Mouse (Mus musculus) embryonic facial prominence, embryonic 12.5 days (tissue): ENCODE measurements around the gene Adgre5. TPM values are rescaled to one million over a fixed set of nuclear protein-coding genes. Genes with fewer than 3 reads are reported as not detected.

Experiments used
- microRNA-seq: library from miRNA; unstranded; fragments of <30 nt; microRNA quantifications from one replicate; pipeline ENCODE4, GENCODE M21; 2017
- polyA plus RNA-seq: library from polyadenylated mRNA; unstranded; fragments of >200 nt; fragmentation: Nextera tagmentation; extraction: Ambion mirVana; gene quantifications from 2 replicates; pipeline ENCODE4 v1.2.1, GENCODE M21; 2016

Gene Adgre5
- polyA plus RNA-seq, 1 experiment from 2014 or later: 26.0 TPM

Small RNA genes lying within 50 kb of the gene (microRNA-seq; reads per million reads assigned to microRNA genes)
- not detected for gene Mir1668

Other genes with a start within 250 kb of the Adgre5 start
- gene Olfr370, start 205.5 kb downstream of the Adgre5 start, polyA plus RNA-seq: not detected in 2 replicates
- 312 and 333 TPM in 2 replicates for gene Ndufb7, start 174.7 kb downstream of the Adgre5 start, polyA plus RNA-seq
- gene Tecr, start 133.4 kb downstream of the Adgre5 start, polyA plus RNA-seq: 588 TPM in 2 replicates
- gene Dnajb1, start 133.1 kb downstream of the Adgre5 start, polyA plus RNA-seq: 69.0 and 75.4 TPM in 2 replicates
- gene Gipc1, start 88.6 kb downstream of the Adgre5 start, polyA plus RNA-seq: 207 and 212 TPM in 2 replicates
- gene Ptger1, start 74.6 kb downstream of the Adgre5 start, polyA plus RNA-seq: 0.87 and 1.1 TPM in 2 replicates
- gene Pkn1, start 42.1 kb downstream of the Adgre5 start, polyA plus RNA-seq: 35.1 and 36.1 TPM in 2 replicates
- 147 and 152 TPM in 2 replicates for gene Ddx39, start 26.1 kb downstream of the Adgre5 start, polyA plus RNA-seq
- gene Adgrl1, start 158.8 kb upstream of the Adgre5 start, polyA plus RNA-seq: 36.7 TPM in 2 replicates
- 0.47 and 0.79 TPM in 2 replicates for gene Gm10644, start 213.9 kb upstream of the Adgre5 start, polyA plus RNA-seq
- 54.4 and 55.0 TPM in 2 replicates for gene Asf1b, start 214.2 kb upstream of the Adgre5 start, polyA plus RNA-seq
- gene Prkaca, start 231.7 kb upstream of the Adgre5 start, polyA plus RNA-seq: 191 and 206 TPM in 2 replicates